Mouse (Mus musculus): Measurements from ENCODE around the gene Ptpa. TPM values are rescaled to one million over a fixed set of nuclear protein-coding genes. Genes with fewer than 3 reads are reported as not detected.

The Ptpa gene
- total and polyA plus RNA-seq, 3 experiments = 111 to 194 (median 122) TPM

- Histone ChIP-seq H3K4me3 (replicated peaks in 1 of 3; ENCODE audit: low read depth in 2 of 3, low read length in 2 of 3, poor library complexity in 1 of 3) (peak overlapping the region; percentile 73 to 87 (median 86)), H3K27ac (ENCODE audit: insufficient read depth, low read depth) (no peak overlapping the region), H3K9me3 (replicated peaks; ENCODE audit: low read length) (no peaks in the 10 kb centered on the region), H3K9ac (ENCODE audit: insufficient read depth, low read depth) (peak overlapping the region; percentile 61), H3K79me2 (replicated peaks; ENCODE audit: control insufficient read depth, extremely low read depth, insufficient read depth, poor library complexity, severe bottlenecking) (0 out of 2 replicates have a peak, but pooled peaks cover 3% of the 10 kb centered on the region), H3K4me1 (ENCODE audit: control insufficient read depth in 1 of 2, insufficient read depth in 2 of 2) (peaks cover 9 to 23% of the 10 kb centered on the region in 2 experiments), H3K27me3 (replicated peaks) (no peaks in the 10 kb centered on the region), H3K4me2 (ENCODE audit: insufficient read depth, low read depth, poor library complexity, severe bottlenecking) (peak overlapping the region; percentile 37), H3K36me3 (replicated peaks in 1 of 2; ENCODE audit: control insufficient read depth in 1 of 2, insufficient read depth in 1 of 2, low read length in 1 of 2) (peaks cover 17 to 40% of the 10 kb centered on the region in 2 experiments)
- in situ Hi-C loops (cut with MboI; ENCODE audit: low pct_ligation_motif_present, low pct_unique_long_range_greater_than_20kb, low sequenced_read_pairs) = no loop called here
- TF ChIP-seq MEF2A (IDR thresholded peaks at IDR 0.05; ENCODE audit: borderline replicate concordance, low read depth, low read length) (no peak), EP300 (IDR thresholded peaks at IDR 0.05; ENCODE audit: low read length) (no peak), NRF1 (IDR thresholded peaks at IDR 0.05; ENCODE audit: low read depth, low read length) (peak; percentile 92), POLR2AphosphoS2 (IDR thresholded peaks at IDR 0.05; ENCODE audit: low read depth, low read length) (0 out of 2 replicates have a peak, but pooled peaks have one; percentile 7), UBTF (IDR thresholded peaks at IDR 0.05; ENCODE audit: low read depth, low read length) (no peak), MXI1 (IDR thresholded peaks at IDR 0.05; ENCODE audit: low read depth, low read length) (peak; percentile 13; the same call in 1 of the 2 replicates), ZMIZ1 (IDR thresholded peaks at IDR 0.05; ENCODE audit: low read depth, low read length) (0 out of 2 replicates have a peak, but pooled peaks have one; percentile 27), POLR2A (IDR thresholded peaks at IDR 0.05; ENCODE audit: low read depth, low read length) (peak; percentile 3; the same call in 1 of the 2 replicates), NELFE (IDR thresholded peaks at IDR 0.05; ENCODE audit: low read depth, low read length) (peak; percentile 4; the same call in 1 of the 2 replicates), MAFK (IDR thresholded peaks at IDR 0.05; ENCODE audit: insufficient replicate concordance, low read length) (no peak), ELF1 (IDR thresholded peaks at IDR 0.05; ENCODE audit: low read depth, low read length) (no peak)
- DNase-seq (ENCODE audit: extremely low read depth) = peak; percentile 64
- dilution Hi-C loops (cut with MboI; ENCODE audit: extremely low pct_ligation_motif_present, extremely low pct_unique_long_range_greater_than_20kb, low sequenced_read_pairs) = no loop called here
Measured at GRCm38 (mm10) chr2:30392577-30393369, 23.1 kb upstream of the Ptpa start.

- in situ Hi-C loops (cut with MboI; ENCODE audit: low pct_ligation_motif_present, low pct_unique_long_range_greater_than_20kb, low sequenced_read_pairs) = no loop called here
- H3K4me3 ChIP-seq (replicated peaks in 1 of 3; ENCODE audit: low read depth in 2 of 3, low read length in 2 of 3, poor library complexity in 1 of 3) = peak overlapping the region; percentile 73 to 87 (median 86)
Measured at GRCm38 (mm10) chr2:30393370-30393656, 22.5 kb upstream of the Ptpa start.

More at GRCm38 (mm10) chr2:30393370-30393656, 22.5 kb upstream of the Ptpa start:
- dilution Hi-C loops (cut with MboI; ENCODE audit: extremely low pct_ligation_motif_present, extremely low pct_unique_long_range_greater_than_20kb, low sequenced_read_pairs) = no loop called here
- TF ChIP-seq USF2 (conservative IDR thresholded peaks at IDR 0.05; ENCODE audit: low read depth, low read length) = no peak
- no peak for TF ChIP-seq MYC (IDR thresholded peaks at IDR 0.05; ENCODE audit: low read depth, low read length)
- no peak for TF ChIP-seq JUND (conservative IDR thresholded peaks at IDR 0.05; ENCODE audit: low read depth, low read length)
- no peak for TF ChIP-seq TCF12 (IDR thresholded peaks at IDR 0.05; ENCODE audit: low read depth, low read length)
- TF ChIP-seq KAT2A (IDR thresholded peaks at IDR 0.05; ENCODE audit: insufficient replicate concordance, low read length) = no peak
- no peaks in the 10 kb centered on the region for H3K9me3 ChIP-seq (replicated peaks; ENCODE audit: low read length)
- peak overlapping the region; percentile 37 for H3K4me2 ChIP-seq (ENCODE audit: insufficient read depth, low read depth, poor library complexity, severe bottlenecking)
- no peaks in the 10 kb centered on the region for H3K27me3 ChIP-seq (replicated peaks)
- no peak overlapping the region for H3K27ac ChIP-seq (ENCODE audit: insufficient read depth, low read depth)
- no peak for DNase-seq (ENCODE audit: extremely low read depth)
- H3K36me3 ChIP-seq (replicated peaks in 1 of 2; ENCODE audit: control insufficient read depth in 1 of 2, insufficient read depth in 1 of 2, low read length in 1 of 2) = peaks cover 22 to 46% of the 10 kb centered on the region in 2 experiments
- peak overlapping the region; percentile 61 for H3K9ac ChIP-seq (ENCODE audit: insufficient read depth, low read depth)
- 0 out of 2 replicates have a peak, but pooled peaks cover 3% of the 10 kb centered on the region for H3K79me2 ChIP-seq (replicated peaks; ENCODE audit: control insufficient read depth, extremely low read depth, insufficient read depth, poor library complexity, severe bottlenecking)
- peaks cover 9 to 23% of the 10 kb centered on the region in 2 experiments for H3K4me1 ChIP-seq (ENCODE audit: control insufficient read depth in 1 of 2, insufficient read depth in 2 of 2)

Data from CH12.LX (cell line).